ENCODE assay signal across 9 mouse cellular contexts in the genomic region with DNA sequence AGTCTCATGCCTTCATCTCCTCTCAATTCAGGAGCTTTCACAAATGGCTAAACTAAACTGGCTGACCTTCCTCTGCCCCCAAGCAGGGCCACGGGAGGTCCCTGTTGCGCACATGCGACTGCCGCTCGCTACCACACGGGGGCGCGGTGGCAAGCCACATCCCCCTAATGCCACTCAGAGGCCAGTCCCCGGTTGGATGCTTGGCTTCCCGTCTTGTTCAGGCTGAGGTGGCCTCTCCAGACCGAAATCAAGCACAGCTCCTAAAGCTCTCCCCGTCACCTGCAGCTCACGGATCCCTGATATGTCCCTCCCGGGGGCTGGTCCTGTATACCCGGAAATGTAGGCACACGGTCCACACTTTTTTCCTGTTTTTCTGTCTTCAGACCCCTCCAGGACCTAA. TPM values are rescaled to one million over a fixed set of nuclear protein-coding genes. Genes with fewer than 3 reads are reported as not detected.
A peak's percentile ranks its signal among the peaks of the same experiment; 100 is the strongest.
DNase-seq lines count a peak whose midpoint lies in the region; ATAC-seq and TF ChIP-seq lines count a peak whose summit lies in the region.
"Had no signal": no experiment of that assay in that cellular context is flagged by ENCODE, and none has a peak within 500 bp of the region (broad histone marks: within the 10 kb centered on the region; RNA-seq: fewer than 3 reads in every experiment).

No protein-coding gene starts in this region.

- H3K4me1 ChIP-seq in G1E (ENCODE audit: insufficient read depth, low read depth, low read length), result no peaks in the 10 kb centered on the region
- peaks cover 10% of the 10 kb centered on the region; the same call in 1 of the 2 replicates for H3K4me1 ChIP-seq in hindbrain, embryonic 11.5 days (replicated peaks; ENCODE audit: control insufficient read depth, insufficient read depth, low read length)
- peaks cover 30% of the 10 kb centered on the region for H3K4me1 ChIP-seq in lung, embryonic 15.5 days
- peaks cover 17% of the 10 kb centered on the region for H3K4me1 ChIP-seq in thymus, adult 2 months (replicated peaks; ENCODE audit: control insufficient read depth, insufficient read depth, low read length)

- no peak for DNase-seq in G1E (ENCODE audit: low spot score)
- peak; percentile 88 for DNase-seq in cerebellum, adult 9-10 months
- peak; percentile 71 to 83 for DNase-seq in frontal cortex, postnatal 10 days (ENCODE audit: low spot score in 2 of 2)
- DNase-seq in hindbrain, embryonic 11.5 days (ENCODE audit: low spot score), result peak; percentile 91
- peak; percentile 63 for DNase-seq in layer of hippocampus, adult 9-10 months (ENCODE audit: low spot score)
- peak; percentile 65 for DNase-seq in ovary, adult 18-20 months (ENCODE audit: low spot score)
- DNase-seq in thymus, adult 2 months, result peak; percentile 80

- WGBS in hindbrain, embryonic 11.5 days, result 3% methylated on average over 16 of the region's 16 CpGs
- under 1% methylated on average over 16 of the region's 16 CpGs for WGBS in lung, embryonic 15.5 days
- WGBS in thymus, adult 2 months, result under 1% methylated on average over 16 of the region's 16 CpGs

- no peak for ATAC-seq in G1E (ENCODE audit: extremely low read depth, insufficient number of reproducible peaks, low FRiP score, poor library complexity, severe bottlenecking)
- ATAC-seq in hindbrain, embryonic 11.5 days (ENCODE audit: low FRiP score), result peak; percentile 36
- ATAC-seq in lung, embryonic 15.5 days (ENCODE audit: borderline replicate concordance, extremely low read depth, low FRiP score, low TSS enrichment), result peak; percentile 28; the same call in 1 of the 2 replicates

- no peak for TF ChIP-seq POLR2A in thymus, adult 2 months (IDR thresholded peaks at IDR 0.05; ENCODE audit: control insufficient read depth, extremely low read depth, insufficient read depth, low read length, poor library complexity)

- no peak overlapping the region; the same call in 1 of the 2 replicates for H3K9ac ChIP-seq in hindbrain, embryonic 11.5 days (ENCODE audit: low read depth, low read length)
- no peak overlapping the region for H3K9ac ChIP-seq in lung, embryonic 15.5 days

- H3K27me3 ChIP-seq in G1E (ENCODE audit: insufficient read depth, low read length), result peaks cover 3% of the 10 kb centered on the region; the same call in 1 of the 2 replicates
- H3K27me3 ChIP-seq in hindbrain, embryonic 11.5 days (ENCODE audit: control insufficient read depth, insufficient read depth, low read length), result peaks cover 20% of the 10 kb centered on the region
- peaks cover 55% of the 10 kb centered on the region for H3K27me3 ChIP-seq in lung, embryonic 15.5 days
- H3K27me3 ChIP-seq in thymus, adult 2 months (ENCODE audit: control insufficient read depth, insufficient read depth, low read length), result peaks cover 3% of the 10 kb centered on the region; the same call in 1 of the 2 replicates

- peak overlapping the region; percentile 75 for H3K4me2 ChIP-seq in hindbrain, embryonic 11.5 days (replicated peaks; ENCODE audit: low read depth, low read length)
- H3K4me2 ChIP-seq in lung, embryonic 15.5 days, result peak overlapping the region; percentile 100

- peak overlapping the region; percentile 5; the same call in 1 of the 2 replicates for H3K4me3 ChIP-seq in G1E (ENCODE audit: low read depth, low read length)
- peak overlapping the region; percentile 13 for H3K4me3 ChIP-seq in hindbrain, embryonic 11.5 days (ENCODE audit: low read depth, low read length)
- H3K4me3 ChIP-seq in lung, embryonic 15.5 days, result peak overlapping the region; percentile 65
- peak overlapping the region; percentile 41 for H3K4me3 ChIP-seq in thymus, adult 2 months (ENCODE audit: control insufficient read depth, insufficient read depth, low read length)

- TF ChIP-seq CTCF in G1E (IDR thresholded peaks at IDR 0.05; ENCODE audit: low read depth, low read length), result no peak
- peak; percentile 96 for TF ChIP-seq CTCF in thymus, adult 2 months (IDR thresholded peaks at IDR 0.05; ENCODE audit: borderline replicate concordance, control insufficient read depth, extremely low read depth, insufficient read depth, low read length, poor library complexity)

- no peaks in the 10 kb centered on the region for H3K36me3 ChIP-seq in G1E (replicated peaks)
- no peaks in the 10 kb centered on the region for H3K36me3 ChIP-seq in hindbrain, embryonic 11.5 days (ENCODE audit: control insufficient read depth, insufficient read depth, low read length)
- no peaks in the 10 kb centered on the region for H3K36me3 ChIP-seq in lung, embryonic 15.5 days
- H3K36me3 ChIP-seq in thymus, adult 2 months (ENCODE audit: control insufficient read depth, insufficient read depth, low read length), result no peaks in the 10 kb centered on the region

- 0 out of 2 replicates have a peak overlapping the region, but pooled peaks have one; percentile 12 for H3K27ac ChIP-seq in hindbrain, embryonic 11.5 days (ENCODE audit: low read depth, low read length)
- H3K27ac ChIP-seq in lung, embryonic 15.5 days, result no peak overlapping the region; the same call in 1 of the 2 replicates
- H3K27ac ChIP-seq in thymus, adult 2 months (ENCODE audit: control insufficient read depth, insufficient read depth, low read length), result no peak overlapping the region

- H3K9me3 ChIP-seq in G1E (replicated peaks), result peaks cover 89% of the 10 kb centered on the region
- no peaks in the 10 kb centered on the region for H3K9me3 ChIP-seq in hindbrain, embryonic 11.5 days (ENCODE audit: control insufficient read depth, low read length)
- no peaks in the 10 kb centered on the region for H3K9me3 ChIP-seq in lung, embryonic 15.5 days

RNA-seq across cellular contexts. Expression of a gene that starts 1.1 kb away (rescaled TPM):
- total RNA-seq in G1E (2014; fragmentation: Nextera tagmentation) (not detected in 2 replicates), G1E (2017) (0.23 and 0.55 TPM in 2 replicates)
- not detected in 2 replicates for polyA plus RNA-seq in G1E (2012)
- 11.0 and 11.7 TPM in 2 replicates for polyA plus RNA-seq in hindbrain, embryonic 11.5 days (2014; fragmentation: Nextera tagmentation; extraction: Ambion mirVana)
- 6.3 and 6.6 TPM in 2 replicates for polyA plus RNA-seq in lung, embryonic 15.5 days (2015; fragmentation: Nextera tagmentation; extraction: Ambion mirVana)
- 0.50 and 0.69 TPM in 2 replicates for polyA plus RNA-seq in thymus, adult 2 months (2012; rRNA removed)
- polyA plus RNA-seq: erythroblast, embryonic 14.5 days had no signal

RNA-seq across cellular contexts. Expression of a gene that starts 27.0 kb away (rescaled TPM):
- total RNA-seq in G1E (2014; fragmentation: Nextera tagmentation) (not detected in 2 replicates), G1E (2017) (0.05 and 0.06 TPM in 2 replicates)
- polyA plus RNA-seq in G1E (2012), result not detected in 2 replicates
- 1.2 and 1.8 TPM in 2 replicates for polyA plus RNA-seq in hindbrain, embryonic 11.5 days (2014; fragmentation: Nextera tagmentation; extraction: Ambion mirVana)
- 0.89 and 1.0 TPM in 2 replicates for polyA plus RNA-seq in lung, embryonic 15.5 days (2015; fragmentation: Nextera tagmentation; extraction: Ambion mirVana)
- polyA plus RNA-seq in thymus, adult 2 months (2012; rRNA removed), result 0.33 and 0.54 TPM in 2 replicates
- polyA plus RNA-seq: erythroblast, embryonic 14.5 days had no signal

RNA-seq across cellular contexts. Expression of a gene that starts 37.7 kb away (rescaled TPM):
- total RNA-seq in G1E (2014; fragmentation: Nextera tagmentation), result not detected in 2 replicates
- 0.05 and 0.12 TPM in 2 replicates for total RNA-seq in G1E (2017)
- polyA plus RNA-seq in G1E (2012), result not detected in 2 replicates
- polyA plus RNA-seq in hindbrain, embryonic 11.5 days (2014; fragmentation: Nextera tagmentation; extraction: Ambion mirVana), result 91.3 and 107 TPM in 2 replicates
- polyA plus RNA-seq in lung, embryonic 15.5 days (2015; fragmentation: Nextera tagmentation; extraction: Ambion mirVana), result 107 and 117 TPM in 2 replicates
- polyA plus RNA-seq in thymus, adult 2 months (2012; rRNA removed), result 4.9 and 6.4 TPM in 2 replicates

RNA-seq across cellular contexts. Expression of a gene that starts 57.8 kb away (rescaled TPM):
- total RNA-seq in G1E (2014; fragmentation: Nextera tagmentation), result not detected in 2 replicates
- total RNA-seq in G1E (2017), result 0.05 TPM in 1 of 2 replicates, not detected in the other
- polyA plus RNA-seq in G1E (2012), result not detected in 2 replicates
- 17.2 and 17.8 TPM in 2 replicates for polyA plus RNA-seq in hindbrain, embryonic 11.5 days (2014; fragmentation: Nextera tagmentation; extraction: Ambion mirVana)
- 4.9 and 6.1 TPM in 2 replicates for polyA plus RNA-seq in lung, embryonic 15.5 days (2015; fragmentation: Nextera tagmentation; extraction: Ambion mirVana)
- polyA plus RNA-seq in thymus, adult 2 months (2012; rRNA removed), result 26.1 and 35.2 TPM in 2 replicates

Comparison
In these comparisons a context has a peak if more than half of its experiments do, and no peak if none do; other contexts are left out.
1. H3K4me3 ChIP-seq: peak in every context shown above with its lines; median percentile 65 in lung, embryonic 15.5 days; 41 in thymus, adult 2 months; 13 in hindbrain, embryonic 11.5 days; 5 in G1E.
2. RNA of a gene that starts 37.7 kb away (polyA plus RNA-seq): 107 to 117 TPM in lung, embryonic 15.5 days and 91.3 to 107 TPM in hindbrain, embryonic 11.5 days; 4.9 to 6.4 TPM in thymus, adult 2 months and not detected in G1E; every median in the first group is over 10 times any median in the second.